Mouse (Mus musculus) C2C12 (cell line): ENCODE measurements around the gene Syngr2.

Source experiments
- CEBPB ChIP-seq: IDR thresholded peaks from one replicate; pipeline ENCODE4 v1.6.1; 2011; ENCODE audit warnings: low read depth, mild to moderate bottlenecking, control low read depth, moderate library complexity
- CTCF ChIP-seq: IDR thresholded peaks from one replicate; pipeline ENCODE4 v1.5.1; 2011; ENCODE audit not compliant: control insufficient read depth, insufficient read depth, insufficient read length
- MAX ChIP-seq: IDR thresholded peaks from one replicate; pipeline ENCODE4 v1.6.1; 2011; ENCODE audit warnings: mild to moderate bottlenecking, control low read depth
- USF1 ChIP-seq: IDR thresholded peaks from one replicate; pipeline ENCODE4 v1.6.1; 2011; ENCODE audit warnings: low read depth, mild to moderate bottlenecking, control low read depth, moderate library complexity

- TF ChIP-seq MAX (no peak), CTCF (no peak), USF1 (no peak), CEBPB (no peak)
Measured at GRCm38 (mm10) chr11:117863174-117863856, 53.8 kb downstream of the Syngr2 start.
